In genomic region chr17:68288094-68288493, GRCm38 (mm10) we compare ENCODE assay signal across 21 mouse cellular contexts. TPM values are rescaled to one million over a fixed set of nuclear protein-coding genes. Genes with fewer than 3 reads are reported as not detected.
A peak's percentile ranks its signal among the peaks of the same experiment; 100 is the strongest.
DNase-seq lines count a peak whose midpoint lies in the region; ATAC-seq and TF ChIP-seq lines count a peak whose summit lies in the region.
"Had no signal": no experiment of that assay in that cellular context is flagged by ENCODE, and none has a peak within 500 bp of the region (broad histone marks: within the 10 kb centered on the region; RNA-seq: fewer than 3 reads in every experiment).

No protein-coding gene starts in this region.

- WGBS in heart, embryonic 10.5 days: 87% methylated on average over 4 of the region's 4 CpGs
- WGBS in liver, embryonic 12.5 days (ENCODE audit: insufficient replicate concordance): 61% methylated on average over 4 of the region's 4 CpGs
- 77% methylated on average over 4 of the region's 4 CpGs for WGBS in liver, embryonic 11.5 days
- 52% methylated on average over 4 of the region's 4 CpGs for WGBS in liver, embryonic 13.5 days (ENCODE audit: insufficient replicate concordance)
- WGBS in liver, postnatal 0 days (ENCODE audit: insufficient replicate concordance): 67% methylated on average over 4 of the region's 4 CpGs

- DNase-seq in heart, embryonic 10.5 days (ENCODE audit: low spot score): peak; percentile 19
- DNase-seq in heart, adult 11 months: no peak
- DNase-seq in liver, embryonic 11.5 days (ENCODE audit: low spot score): no peak
- no peak for DNase-seq in liver, embryonic 13.5 days
- DNase-seq in liver, postnatal 0 days: peak; percentile 23
- DNase-seq in cerebellum, postnatal 25 days: no peak
- DNase-seq: adrenal gland, adult 8-10 months; adrenal gland, postnatal 36 days; B cell, adult 2 months; cerebellum, adult 2 months; cerebellum, postnatal 10 days; heart, adult 2 months had no signal

- no peak for TF ChIP-seq EP300 in liver, postnatal 0 days (IDR thresholded peaks at IDR 0.05; ENCODE audit: low read depth)

- H3K27ac ChIP-seq in heart, embryonic 10.5 days: no peak overlapping the region
- H3K27ac ChIP-seq in liver, embryonic 12.5 days: no peak overlapping the region
- no peak overlapping the region for H3K27ac ChIP-seq in liver, embryonic 11.5 days (ENCODE audit: low read depth, low read length)
- H3K27ac ChIP-seq in liver, embryonic 13.5 days: no peak overlapping the region
- peak overlapping the region; percentile 49; the same call in 1 of the 2 replicates for H3K27ac ChIP-seq in liver, postnatal 0 days (ENCODE audit: low read depth)
- H3K27ac ChIP-seq: embryonic facial prominence, embryonic 12.5 days; forebrain, embryonic 15.5 days; heart, adult 2 months; hindbrain, embryonic 10.5 days had no signal

- no peaks in the 10 kb centered on the region for H3K9me3 ChIP-seq in heart, embryonic 10.5 days
- no peaks in the 10 kb centered on the region for H3K9me3 ChIP-seq in liver, embryonic 12.5 days (replicated peaks)
- H3K9me3 ChIP-seq in liver, embryonic 11.5 days (ENCODE audit: control insufficient read depth, low read length): no peaks in the 10 kb centered on the region
- H3K9me3 ChIP-seq in liver, embryonic 13.5 days (replicated peaks): no peaks in the 10 kb centered on the region
- no peaks in the 10 kb centered on the region for H3K9me3 ChIP-seq in liver, postnatal 0 days (ENCODE audit: low read length)
- H3K9me3 ChIP-seq: embryonic facial prominence, embryonic 12.5 days; forebrain, embryonic 15.5 days; heart, embryonic 12.5 days; hindbrain, embryonic 10.5 days had no signal

- no peak overlapping the region for H3K4me2 ChIP-seq in liver, embryonic 12.5 days
- H3K4me2 ChIP-seq in liver, embryonic 11.5 days: no peak overlapping the region
- no peak overlapping the region for H3K4me2 ChIP-seq in liver, embryonic 13.5 days
- H3K4me2 ChIP-seq in liver, postnatal 0 days (ENCODE audit: low read depth, low read length): no peak overlapping the region
- H3K4me2 ChIP-seq: embryonic facial prominence, embryonic 12.5 days; forebrain, embryonic 15.5 days; heart, embryonic 12.5 days had no signal

- no peak overlapping the region for H3K4me3 ChIP-seq in heart, embryonic 10.5 days
- no peak overlapping the region for H3K4me3 ChIP-seq in liver, embryonic 12.5 days
- no peak overlapping the region for H3K4me3 ChIP-seq in liver, embryonic 11.5 days (ENCODE audit: low read depth, low read length)
- H3K4me3 ChIP-seq in liver, embryonic 13.5 days (replicated peaks): no peak overlapping the region
- no peak overlapping the region for H3K4me3 ChIP-seq in liver, postnatal 0 days (ENCODE audit: low read depth, low read length)
- H3K4me3 ChIP-seq: embryonic facial prominence, embryonic 12.5 days; forebrain, embryonic 15.5 days; heart, adult 2 months; heart, embryonic 12.5 days; hindbrain, embryonic 10.5 days had no signal

- no peaks in the 10 kb centered on the region for H3K36me3 ChIP-seq in heart, embryonic 10.5 days
- H3K36me3 ChIP-seq in liver, embryonic 12.5 days: no peaks in the 10 kb centered on the region
- H3K36me3 ChIP-seq in liver, embryonic 11.5 days (ENCODE audit: control insufficient read depth, insufficient read depth, low read length): no peaks in the 10 kb centered on the region
- no peaks in the 10 kb centered on the region for H3K36me3 ChIP-seq in liver, embryonic 13.5 days
- no peaks in the 10 kb centered on the region for H3K36me3 ChIP-seq in liver, postnatal 0 days (replicated peaks; ENCODE audit: insufficient read depth, low read length)
- H3K36me3 ChIP-seq: embryonic facial prominence, embryonic 12.5 days; forebrain, embryonic 15.5 days; G1E; heart, embryonic 12.5 days; hindbrain, embryonic 10.5 days had no signal

- peak; percentile 44; the same call in 1 of the 2 replicates for ATAC-seq in liver, embryonic 12.5 days
- ATAC-seq in liver, embryonic 11.5 days (replicated peaks; ENCODE audit: low FRiP score): no peak
- ATAC-seq in liver, embryonic 13.5 days (ENCODE audit: low read depth): 0 out of 2 replicates have a peak, but pooled peaks have one; percentile 18
- peak; percentile 82 for ATAC-seq in liver, postnatal 0 days
- ATAC-seq: CD4-positive, CD25-positive, alpha-beta regulatory T cell, adult 4 months; forebrain, embryonic 15.5 days had no signal

- TF ChIP-seq CTCF in liver, postnatal 0 days (IDR thresholded peaks at IDR 0.05; ENCODE audit: low read depth): no peak

- H3K4me1 ChIP-seq in heart, embryonic 10.5 days: no peaks in the 10 kb centered on the region
- no peaks in the 10 kb centered on the region for H3K4me1 ChIP-seq in liver, embryonic 12.5 days
- no peaks in the 10 kb centered on the region for H3K4me1 ChIP-seq in liver, embryonic 11.5 days (replicated peaks; ENCODE audit: control insufficient read depth, insufficient read depth, low read length)
- H3K4me1 ChIP-seq in liver, embryonic 13.5 days (replicated peaks): no peaks in the 10 kb centered on the region
- H3K4me1 ChIP-seq in liver, postnatal 0 days (ENCODE audit: insufficient read depth): 0 out of 2 replicates have a peak, but pooled peaks cover 2% of the 10 kb centered on the region
- H3K4me1 ChIP-seq: embryonic facial prominence, embryonic 12.5 days; heart, embryonic 12.5 days had no signal

- no peaks in the 10 kb centered on the region for H3K27me3 ChIP-seq in heart, embryonic 10.5 days (ENCODE audit: insufficient read depth, poor library complexity, severe bottlenecking)
- H3K27me3 ChIP-seq in liver, embryonic 12.5 days (replicated peaks): no peaks in the 10 kb centered on the region
- H3K27me3 ChIP-seq in liver, embryonic 11.5 days (replicated peaks; ENCODE audit: control insufficient read depth, insufficient read depth, low read length): no peaks in the 10 kb centered on the region
- H3K27me3 ChIP-seq in liver, embryonic 13.5 days: no peaks in the 10 kb centered on the region
- no peaks in the 10 kb centered on the region for H3K27me3 ChIP-seq in liver, postnatal 0 days (ENCODE audit: insufficient read depth, low read length)
- H3K27me3 ChIP-seq: embryonic facial prominence, embryonic 12.5 days; forebrain, embryonic 15.5 days; heart, embryonic 12.5 days had no signal

- no peak overlapping the region for H3K9ac ChIP-seq in liver, embryonic 12.5 days
- no peak overlapping the region for H3K9ac ChIP-seq in liver, embryonic 11.5 days (ENCODE audit: low read depth, low read length)
- H3K9ac ChIP-seq in liver, embryonic 13.5 days: no peak overlapping the region
- no peak overlapping the region for H3K9ac ChIP-seq in liver, postnatal 0 days (replicated peaks)
- H3K9ac ChIP-seq: embryonic facial prominence, embryonic 12.5 days; forebrain, embryonic 15.5 days; heart, embryonic 12.5 days had no signal

RNA-seq across cellular contexts. Expression of gene L3mbtl4, which starts 14.5 kb away (rescaled TPM):
- not detected in 2 replicates for polyA plus RNA-seq in heart, embryonic 10.5 days (2016; fragmentation: Nextera tagmentation; extraction: Ambion mirVana)
- polyA plus RNA-seq in liver, embryonic 12.5 days (2016; fragmentation: Nextera tagmentation; extraction: Ambion mirVana): not detected in 2 replicates
- polyA plus RNA-seq in liver, embryonic 11.5 days (2014; fragmentation: Nextera tagmentation; extraction: Ambion mirVana): not detected in 2 replicates
- not detected in 2 replicates for polyA plus RNA-seq in liver, embryonic 13.5 days (2015; fragmentation: Nextera tagmentation; extraction: Ambion mirVana)
- polyA plus RNA-seq in liver, postnatal 0 days (2015; fragmentation: Nextera tagmentation; extraction: Ambion mirVana): not detected in 2 replicates
- polyA plus RNA-seq: CD4-positive, CD25-positive, alpha-beta regulatory T cell, adult 4 months; forebrain, embryonic 11.5 days; G1E; heart, adult 2 months; heart, embryonic 16.5 days; hindbrain, embryonic 10.5 days had no signal

Comparison
In these comparisons a context has a peak if more than half of its experiments do, and no peak if none do; other contexts are left out.
1. DNase-seq: peak in heart, embryonic 10.5 days (single experiment) and liver, postnatal 0 days (single experiment); none in heart, adult 11 months (single experiment), liver, embryonic 11.5 days (single experiment), liver, embryonic 13.5 days (single experiment) and cerebellum, postnatal 25 days (0 of 2).